Mouse (Mus musculus): ENCODE data around the gene Gm20547.

Gm20547 gene

GRCm38 (mm10) chr17:34896366-34896765 lies 14.5 kb upstream of the Gm20547 start:
- DNase-seq (ENCODE audit: low spot score) = no peak

GRCm38 (mm10) chr17:34895724-34896123 lies 13.9 kb upstream of the Gm20547 start:
- DNase-seq (ENCODE audit: low spot score) = no peak

- DNase-seq (ENCODE audit: low spot score) = peak; percentile 44
Observed at GRCm38 (mm10) chr17:34894801-34895530, 13.1 kb upstream of the Gm20547 start.

- DNase-seq (ENCODE audit: low spot score) = peak; percentile 97
Observed at GRCm38 (mm10) chr17:34894074-34894597, 12.3 kb upstream of the Gm20547 start.

- DNase-seq (ENCODE audit: low spot score) = no peak
Observed at GRCm38 (mm10) chr17:34893072-34893824, 11.4 kb upstream of the Gm20547 start.

- no peak for DNase-seq (ENCODE audit: low spot score)
Observed at GRCm38 (mm10) chr17:34891377-34891776, 9.5 kb upstream of the Gm20547 start.

GRCm38 (mm10) chr17:34890074-34890743 lies 8.4 kb upstream of the Gm20547 start:
- no peak for DNase-seq (ENCODE audit: low spot score)

GRCm38 (mm10) chr17:34887942-34888341 lies 6.1 kb upstream of the Gm20547 start:
- DNase-seq (ENCODE audit: low spot score) = no peak

- DNase-seq (ENCODE audit: low spot score) = no peak
Observed at GRCm38 (mm10) chr17:34885615-34886014, 3.8 kb upstream of the Gm20547 start.

GRCm38 (mm10) chr17:34884704-34885103 lies 2.9 kb upstream of the Gm20547 start:
- DNase-seq (ENCODE audit: low spot score) = no peak

GRCm38 (mm10) chr17:34883332-34883731 lies 1.5 kb upstream of the Gm20547 start:
- no peak for DNase-seq (ENCODE audit: low spot score)

- DNase-seq (ENCODE audit: low spot score) = no peak
Observed at GRCm38 (mm10) chr17:34881166-34881565, 676 bp downstream of the Gm20547 start.

GRCm38 (mm10) chr17:34879336-34879879 lies 2.4 kb downstream of the Gm20547 start, which contains the start of gene Zbtb12:
Zbtb12 (plus strand) TSS chr17:34879483.
- no peak for DNase-seq (ENCODE audit: low spot score)

- DNase-seq (ENCODE audit: low spot score) = no peak
Observed at GRCm38 (mm10) chr17:34874321-34874720, 7.5 kb downstream of the Gm20547 start.

- DNase-seq (ENCODE audit: low spot score) = no peak
Observed at GRCm38 (mm10) chr17:34865981-34866380, 15.9 kb downstream of the Gm20547 start.

- no peak for DNase-seq (ENCODE audit: low spot score)
Observed at GRCm38 (mm10) chr17:34862416-34863081, 19.3 kb downstream of the Gm20547 start, which contains the start of gene Cfb. Cfb (minus strand) TSS chr17:34862518.

GRCm38 (mm10) chr17:34861704-34862415 lies 20.0 kb downstream of the Gm20547 start:
- no peak for DNase-seq (ENCODE audit: low spot score)

- no peak for DNase-seq (ENCODE audit: low spot score)
Observed at GRCm38 (mm10) chr17:34860514-34860913, 21.3 kb downstream of the Gm20547 start.

- no peak for DNase-seq (ENCODE audit: low spot score)
Observed at GRCm38 (mm10) chr17:34858670-34859069, 23.2 kb downstream of the Gm20547 start.

GRCm38 (mm10) chr17:34855825-34856224 lies 26.0 kb downstream of the Gm20547 start:
- peak; percentile 75 for DNase-seq (ENCODE audit: low spot score)

- no peak for DNase-seq (ENCODE audit: low spot score)
Observed at GRCm38 (mm10) chr17:34854761-34855160, 27.1 kb downstream of the Gm20547 start.

All from embryo, embryonic 10.5 days (tissue).